Mouse (Mus musculus): ENCODE results near the gene Ccin.

Gene Ccin

GRCm38 (mm10) chr4:44013391-44014070, 30.2 kb downstream of the Ccin start:
- DNase-seq (ENCODE audit: low spot score) = no peak

GRCm38 (mm10) chr4:44016071-44016470, 32.8 kb downstream of the Ccin start:
- no peak for DNase-seq (ENCODE audit: low spot score)

- DNase-seq (ENCODE audit: low spot score) = no peak
Observed at GRCm38 (mm10) chr4:44016791-44017190, 33.5 kb downstream of the Ccin start.

GRCm38 (mm10) chr4:44022323-44022722, 39.0 kb downstream of the Ccin start:
- DNase-seq (ENCODE audit: low spot score) = no peak

- no peak for DNase-seq (ENCODE audit: low spot score)
Observed at GRCm38 (mm10) chr4:44022766-44023165, 39.5 kb downstream of the Ccin start.

GRCm38 (mm10) chr4:44023681-44024080, 40.4 kb downstream of the Ccin start:
- no peak for DNase-seq (ENCODE audit: low spot score)

- no peak for DNase-seq (ENCODE audit: low spot score)
Observed at GRCm38 (mm10) chr4:44024241-44024640, 41.0 kb downstream of the Ccin start.

GRCm38 (mm10) chr4:44025570-44025969, 42.3 kb downstream of the Ccin start:
- no peak for DNase-seq (ENCODE audit: low spot score)

- DNase-seq (ENCODE audit: low spot score) = peak; percentile 75
Observed at GRCm38 (mm10) chr4:44028303-44029135, 45.2 kb downstream of the Ccin start.

GRCm38 (mm10) chr4:44029661-44030066, 46.4 kb downstream of the Ccin start:
- DNase-seq (ENCODE audit: low spot score) = no peak

- DNase-seq (ENCODE audit: low spot score) = no peak
Observed at GRCm38 (mm10) chr4:44031521-44031920, 48.2 kb downstream of the Ccin start.
